Mouse (Mus musculus) ovary, adult 18-20 months (tissue): ENCODE measurements at regions not wholly inside any gene's neighbourhood (a gene's known extent, or its start where the extent isn't known, plus 50 kb on each side); places are given as distances from the start of the nearest gene placed in this dataset.

Experiments
- DNase-seq: peaks from one replicate; pipeline ENCODE4 v3.0.0; 2022; ENCODE audit warnings: low spot score, mixed read lengths

DNA sequence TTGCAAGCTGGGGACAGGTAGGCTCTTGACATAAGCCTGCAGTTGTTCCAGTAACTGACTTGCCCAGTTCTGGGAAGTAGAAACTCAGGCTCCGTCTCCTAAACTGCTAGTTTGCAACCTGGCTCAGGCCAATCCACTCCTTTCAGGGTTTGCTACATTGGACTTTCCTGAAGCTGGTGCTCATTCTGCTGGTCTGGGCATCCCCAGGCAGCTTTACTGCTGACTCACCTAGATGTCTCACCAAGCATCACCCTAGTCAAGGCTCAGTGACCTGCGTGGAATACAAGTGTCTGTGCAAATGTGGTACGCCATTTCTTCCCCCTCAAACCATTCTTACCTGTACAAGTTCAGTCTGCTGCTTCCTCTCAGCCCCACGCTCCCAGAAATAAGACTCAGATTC is 110.8 kb downstream of the Qrsl1 start:
- DNase-seq = no peak

DNA sequence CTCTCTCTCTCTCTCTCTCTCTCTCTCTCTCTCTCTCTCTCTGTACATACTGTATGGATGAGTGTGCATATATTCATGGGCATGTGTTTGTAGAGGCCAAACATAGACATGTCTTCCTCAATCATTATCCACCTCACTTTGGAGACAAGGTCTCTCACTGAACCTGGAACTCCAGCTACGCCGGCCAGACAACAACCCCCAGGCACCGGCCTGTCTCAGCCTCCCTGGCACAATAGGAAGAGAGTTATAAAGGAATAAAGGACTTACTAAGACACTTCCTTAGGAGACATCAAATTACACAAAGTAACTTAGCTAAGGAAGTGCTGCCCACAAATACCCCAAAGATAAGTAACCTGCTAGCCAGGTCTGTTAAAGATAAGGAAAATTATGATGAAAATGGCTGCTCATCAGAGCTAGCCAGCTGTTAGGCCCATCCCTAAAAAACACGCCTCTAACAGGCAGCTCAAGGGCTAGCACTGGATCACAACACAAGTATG is 110.0 kb downstream of the Qrsl1 start:
- DNase-seq = no peak

DNA sequence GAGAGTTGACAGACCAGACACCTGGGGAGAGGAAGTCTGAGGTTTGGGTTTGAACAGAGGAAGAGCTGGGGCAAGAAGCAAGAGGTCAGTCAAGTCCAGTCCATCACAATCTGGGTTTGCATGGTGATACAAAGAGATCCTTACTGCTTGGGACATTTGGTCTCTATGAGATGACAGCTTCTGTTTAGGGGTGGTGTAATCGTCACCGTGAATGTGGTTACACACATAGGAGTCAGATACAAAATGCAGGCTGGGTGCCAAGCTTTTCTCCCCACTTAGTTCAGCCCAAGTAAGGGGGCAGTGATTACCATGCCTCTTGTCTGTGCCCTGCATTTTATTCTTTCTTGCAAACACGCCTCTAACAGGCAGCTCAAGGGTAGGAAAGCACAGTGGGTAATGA is 108.9 kb downstream of the Qrsl1 start:
- DNase-seq = no peak

DNA sequence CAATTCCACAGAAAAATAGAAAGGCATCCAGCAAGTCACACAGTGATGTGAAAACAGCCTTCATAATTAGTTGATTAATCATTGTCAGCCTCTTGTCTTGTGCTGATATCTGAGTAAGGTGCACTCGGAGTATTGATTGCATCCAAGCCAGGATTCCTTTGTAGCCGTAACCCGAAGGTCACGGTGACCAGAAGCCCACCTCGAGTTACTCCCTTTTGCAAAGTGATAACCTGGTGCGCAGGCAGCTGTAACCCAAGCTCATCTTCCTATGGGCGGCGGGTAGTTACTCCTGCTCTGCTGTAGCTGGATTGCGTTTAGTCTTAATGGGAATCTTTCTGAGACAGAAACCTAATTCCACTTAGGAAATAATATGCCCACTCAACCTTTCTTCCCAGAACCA is 107.0 kb downstream of the Qrsl1 start:
- DNase-seq = no peak

DNA sequence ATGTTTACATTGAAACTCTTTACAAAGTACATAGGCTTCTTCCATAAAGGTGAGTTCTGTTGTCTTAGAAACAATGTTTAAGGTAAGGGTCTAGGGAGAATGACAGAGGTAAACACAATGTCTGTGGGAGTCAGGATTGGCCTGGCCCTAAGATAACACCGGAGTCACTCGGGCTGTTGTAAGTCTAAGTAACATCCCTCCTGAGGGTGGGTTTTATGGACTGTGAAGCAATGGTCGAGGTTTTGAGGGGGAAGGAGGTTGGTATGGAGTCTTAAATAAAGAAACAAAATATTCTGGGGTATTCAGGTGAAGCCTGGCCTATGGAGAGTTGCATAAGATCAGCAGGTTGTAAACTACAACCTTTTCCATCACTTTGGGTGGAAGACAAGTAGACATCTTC is 101.5 kb downstream of the Qrsl1 start:
- DNase-seq = no peak

DNA sequence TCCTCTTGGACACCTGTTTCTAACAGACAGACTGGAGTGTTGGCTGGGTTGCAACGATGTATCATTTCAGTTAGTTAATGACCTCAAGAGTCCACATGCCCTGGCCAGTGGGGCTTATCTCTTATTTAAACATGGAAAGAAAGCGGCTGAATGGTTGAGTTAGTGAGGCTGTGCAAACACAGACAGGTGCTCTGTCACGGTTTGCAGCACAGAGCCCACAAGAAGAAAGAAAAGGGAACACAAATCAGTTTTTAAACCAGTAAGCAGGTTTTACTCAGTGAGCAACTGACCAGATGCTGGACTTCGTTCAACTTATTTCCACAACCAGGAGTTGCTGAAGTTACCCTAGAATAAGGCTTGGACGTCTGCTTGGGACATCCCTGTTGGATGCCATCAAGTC is 86.3 kb downstream of the Qrsl1 start:
- no peak for DNase-seq

DNA sequence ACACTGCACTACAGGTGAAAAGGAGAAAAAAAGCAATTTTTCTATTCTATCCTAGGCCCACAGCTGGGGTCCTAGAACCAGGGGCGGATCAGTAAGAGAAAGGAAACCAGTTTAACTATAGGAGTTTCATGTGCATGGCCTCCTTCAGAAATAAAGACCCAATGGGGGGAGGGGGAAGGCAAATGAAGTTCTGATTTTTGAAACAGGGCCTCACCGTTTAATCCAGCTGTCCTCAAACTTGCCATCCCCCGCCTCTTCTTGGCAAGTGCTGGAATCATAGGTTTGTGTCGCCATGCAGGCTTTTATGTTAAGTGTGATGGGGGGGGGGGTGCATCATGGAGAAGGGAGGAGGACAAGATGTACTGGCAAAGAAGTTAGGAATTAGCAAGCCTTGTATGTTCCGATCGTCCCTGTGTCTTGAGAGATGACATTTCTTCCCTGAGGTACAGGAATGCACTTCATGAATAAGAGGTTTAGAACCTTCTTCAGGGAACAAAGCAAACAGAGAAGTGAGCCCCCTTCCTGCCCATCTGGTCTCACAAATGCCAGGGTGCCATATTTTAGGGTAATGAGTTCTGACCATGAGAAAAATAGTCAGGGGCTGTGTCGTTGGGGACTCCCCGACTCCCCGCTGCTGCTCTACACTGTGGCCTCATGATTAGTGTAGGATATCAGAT is 83.9 kb downstream of the Qrsl1 start:
- no peak for DNase-seq

DNA sequence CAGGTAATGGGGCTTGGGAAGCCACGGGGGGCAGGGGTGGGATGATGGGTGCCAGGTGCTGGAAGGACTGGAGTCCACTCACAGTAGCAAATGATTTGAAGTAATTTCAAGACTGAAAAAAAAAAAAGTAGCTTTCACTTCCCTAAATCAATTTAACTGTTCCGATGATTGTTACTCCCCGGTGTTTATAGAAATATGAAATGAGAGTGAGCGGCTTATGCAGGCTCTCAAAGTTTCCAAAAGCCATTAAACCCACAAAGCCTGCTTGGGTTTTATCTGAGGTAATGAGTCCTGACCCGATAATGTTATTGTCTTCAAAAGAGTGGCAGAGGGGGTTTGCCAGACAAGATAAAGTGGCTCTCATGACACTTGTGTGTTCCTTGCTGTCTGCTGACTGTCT is 82.9 kb downstream of the Qrsl1 start:
- DNase-seq = no peak

DNA sequence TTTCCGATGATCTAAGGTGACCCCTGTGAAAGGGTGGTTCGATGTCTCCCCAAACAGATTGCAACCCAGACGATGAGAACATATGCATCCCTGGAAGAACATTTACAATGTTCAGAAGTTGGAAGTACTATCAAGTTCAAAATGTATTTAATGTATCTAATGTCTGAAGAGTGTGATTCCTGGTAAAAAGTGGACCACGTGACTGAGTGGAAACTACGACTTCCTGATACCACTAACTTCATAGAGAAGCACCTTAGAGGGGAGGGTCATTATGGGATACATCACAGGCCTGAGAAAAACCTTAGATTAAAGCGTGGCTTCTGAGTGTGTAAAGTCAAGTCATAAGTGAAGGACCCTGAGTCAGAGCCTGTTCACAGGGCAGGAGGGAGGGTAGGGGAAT is 82.1 kb downstream of the Qrsl1 start:
- DNase-seq = no peak

DNA sequence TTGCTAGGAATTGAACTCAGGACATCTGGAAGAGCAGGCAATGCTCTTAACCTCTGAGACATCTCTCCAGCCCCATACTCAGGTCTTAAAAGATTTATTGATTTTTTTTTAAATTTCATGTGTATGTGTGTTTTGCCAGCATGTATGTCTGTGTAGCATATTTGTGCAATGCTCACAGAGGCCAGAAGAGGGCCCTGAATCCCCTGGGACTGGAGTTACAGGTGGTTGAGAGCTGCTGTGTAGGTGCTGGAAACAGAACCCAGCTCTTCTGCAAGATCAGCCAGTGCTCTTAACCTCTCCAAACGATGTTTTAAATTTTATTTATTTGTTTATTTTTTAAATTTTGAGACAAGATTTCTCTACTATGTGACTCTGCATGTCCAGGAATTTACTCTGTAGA is 78.9 kb downstream of the Qrsl1 start:
- DNase-seq = no peak

DNA sequence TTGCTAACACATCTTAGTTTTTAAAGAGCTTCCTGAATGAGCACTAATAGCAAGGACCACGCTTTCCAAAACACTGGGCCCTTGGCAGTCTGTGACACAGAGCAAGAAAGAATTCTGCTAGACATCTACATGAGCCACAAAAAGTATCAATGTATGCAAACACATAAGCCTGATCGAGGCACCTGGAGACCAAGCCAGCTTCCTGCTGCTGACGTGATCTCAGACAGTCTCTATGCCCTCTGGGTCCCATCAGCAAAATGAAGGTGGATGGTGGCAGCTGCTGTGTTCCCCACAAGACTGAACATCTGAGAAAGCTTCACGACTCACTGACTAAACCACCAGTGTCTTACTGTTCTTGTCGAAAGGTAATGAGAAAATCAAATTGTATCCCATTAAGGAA is 77.5 kb downstream of the Qrsl1 start:
- no peak for DNase-seq
